Mouse (Mus musculus) adrenal gland, postnatal 36 days (tissue): ENCODE data around the gene Ubash3b. TPM values are rescaled to one million over a fixed set of nuclear protein-coding genes. Genes with fewer than 3 reads are reported as not detected.

ENCODE experiments used
- DNase-seq, 2 experiments: peaks; one replicate each; pipeline ENCODE4 v3.0.0; 2021; ENCODE audit warnings: mixed read lengths in 1 of 2
- total RNA-seq, 2 experiments: library from RNA; stranded (reverse); gene quantifications; 2 replicates each; pipeline ENCODE4 v1.2.3; 2021

Gene Ubash3b
- total RNA-seq, 2 experiments from 2014 or later = 1.8 to 2.3 TPM

DNA sequence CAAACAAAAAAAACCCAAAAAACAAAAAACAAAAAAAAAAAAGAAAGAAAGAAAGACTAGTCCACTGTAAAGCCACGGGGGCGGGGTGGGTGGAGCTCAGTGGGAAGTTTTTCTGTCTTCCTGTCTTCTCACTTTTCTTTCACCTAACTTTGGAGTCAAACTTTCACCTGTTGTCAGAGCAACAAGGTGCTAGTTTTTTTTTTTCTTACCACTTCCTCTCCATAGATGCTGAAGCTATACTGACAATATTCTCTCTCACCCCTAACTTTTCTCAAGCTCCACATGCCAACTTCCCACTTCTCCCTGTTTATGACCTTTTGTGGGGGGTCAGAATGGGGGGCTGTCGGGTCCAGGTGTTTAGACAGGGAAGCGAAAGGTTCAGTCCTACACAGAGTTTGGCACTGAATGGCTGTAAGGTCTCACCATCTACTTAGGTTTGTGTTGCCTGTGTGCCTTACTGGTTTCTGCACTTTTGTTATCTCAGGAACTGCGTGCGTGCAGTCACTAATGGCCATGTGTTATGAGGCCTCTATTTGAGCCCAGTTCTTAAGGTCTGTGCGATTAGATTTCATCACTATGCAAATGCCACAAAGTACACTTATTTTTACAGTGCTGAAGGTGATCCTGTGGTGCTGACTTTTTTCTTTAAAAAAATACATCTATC, 164.2 kb downstream of the Ubash3b start:
- DNase-seq = no peak

- DNase-seq = no peak
Observed at GRCm38 (mm10) chr9:40994075-40994474, 167.4 kb downstream of the Ubash3b start.

DNA sequence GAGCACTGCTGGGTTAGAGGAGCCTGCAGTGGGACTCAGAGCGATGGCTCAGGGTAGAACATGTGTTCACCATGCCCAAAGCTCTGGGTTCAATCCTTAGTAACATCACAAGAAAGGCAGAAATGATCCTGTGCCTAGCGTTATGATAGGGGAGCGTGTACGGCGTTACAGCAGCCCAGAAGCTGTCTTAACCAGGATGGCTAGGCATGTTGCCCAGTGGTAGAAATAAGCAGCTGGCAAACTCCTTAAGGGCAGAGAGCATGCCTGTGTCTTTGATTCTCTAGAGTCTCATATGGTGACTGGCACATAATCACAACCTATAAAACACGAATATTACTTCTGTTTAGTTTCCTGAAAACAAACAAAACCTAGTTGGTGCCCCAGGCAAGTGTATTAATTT, 170.0 kb downstream of the Ubash3b start:
- no peak for DNase-seq

- peak; percentile 8 to 71 for DNase-seq
Observed at GRCm38 (mm10) chr9:40989940-40990588, 171.4 kb downstream of the Ubash3b start.

DNA sequence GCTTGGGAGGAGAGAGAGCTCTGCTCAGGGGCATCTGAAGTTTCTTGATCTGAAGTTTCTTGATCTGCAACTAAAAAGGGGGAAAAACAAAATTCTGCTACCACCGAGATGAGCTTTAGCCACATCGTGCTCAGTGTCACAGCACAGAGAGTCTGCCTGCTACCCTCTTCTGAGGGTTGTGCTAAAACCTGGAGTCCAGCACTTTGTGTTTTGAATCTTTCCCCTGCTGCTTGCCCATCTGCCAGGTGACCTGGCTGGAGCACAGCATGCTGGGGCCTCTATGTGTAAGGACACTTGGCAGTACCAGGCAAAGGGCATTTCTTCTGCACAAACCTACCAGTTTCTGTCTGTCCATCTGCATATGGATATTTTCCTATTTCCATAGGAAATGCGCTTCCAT, 177.2 kb downstream of the Ubash3b start:
- no peak for DNase-seq

DNA sequence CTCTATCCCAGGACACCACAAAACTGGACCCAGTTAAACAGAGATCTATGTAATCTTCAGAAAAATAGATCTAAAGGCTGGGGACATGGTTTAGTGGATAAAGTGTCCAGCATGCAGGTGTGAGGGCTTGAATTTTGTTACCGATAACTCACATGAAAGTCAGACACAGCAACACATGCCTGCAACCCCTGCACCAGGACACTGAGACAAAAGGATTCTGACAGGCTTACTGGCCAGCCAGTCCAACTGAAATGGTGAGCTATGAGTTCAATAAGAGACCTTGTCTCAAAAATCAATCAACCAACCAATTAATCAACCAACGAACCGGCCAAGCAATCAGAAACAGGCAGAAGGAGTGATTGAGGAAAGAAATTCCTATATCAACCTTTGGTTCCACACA, 177.7 kb downstream of the Ubash3b start:
- no peak for DNase-seq

GRCm38 (mm10) chr9:40982480-40982879, 179.0 kb downstream of the Ubash3b start:
- DNase-seq = peak; percentile 4 to 26

DNA sequence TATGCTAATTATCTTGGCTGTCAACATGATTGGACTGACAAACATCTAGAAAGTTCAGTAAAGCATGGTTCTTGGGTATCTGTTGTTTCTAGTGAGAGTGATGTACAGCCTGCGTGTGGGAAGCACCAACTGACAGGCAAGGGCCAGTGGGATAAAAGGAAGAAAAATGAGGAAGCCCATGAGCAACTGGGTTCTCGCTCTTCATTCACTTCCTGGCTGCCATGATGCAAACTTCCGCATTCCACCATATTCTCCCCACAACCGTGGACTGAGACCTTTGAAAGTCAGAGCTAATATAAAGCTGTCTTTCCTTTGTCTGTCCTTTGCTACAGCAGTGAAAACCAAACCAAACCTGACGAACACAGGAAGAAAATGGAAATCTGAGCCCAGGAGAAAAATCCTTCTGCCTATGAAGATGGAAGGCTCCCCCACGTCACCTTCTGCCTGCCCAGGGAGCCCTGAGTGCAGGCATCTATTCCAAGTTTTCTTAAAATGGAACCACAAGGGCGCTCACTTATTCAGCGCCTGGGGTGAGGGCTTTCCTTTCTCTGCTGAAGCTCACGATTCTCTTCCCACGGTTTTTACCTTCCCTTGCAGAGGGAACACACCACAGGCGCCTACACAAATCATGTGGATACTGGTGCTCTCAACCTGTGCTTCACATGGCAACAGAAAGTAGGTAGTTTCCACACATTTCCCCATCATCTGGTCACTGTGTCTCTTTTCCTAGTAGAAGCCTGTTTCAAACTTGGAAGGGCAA, 187.3 kb downstream of the Ubash3b start:
- DNase-seq = no peak

GRCm38 (mm10) chr9:40964418-40964714, 197.1 kb downstream of the Ubash3b start:
- no peak for DNase-seq

- DNase-seq = no peak
Observed at GRCm38 (mm10) chr9:40963586-40964417, 197.7 kb downstream of the Ubash3b start, which contains the start of gene Jhy. Jhy (minus strand) TSS chr9:40964118.

- DNase-seq = no peak
Observed at GRCm38 (mm10) chr9:40961401-40961800, 200.1 kb downstream of the Ubash3b start.

Other genes with a start within 250 kb of the Ubash3b start
- gene Jhy, start 197.6 kb downstream of the Ubash3b start, total RNA-seq = not detected
- not detected for gene Crtam, start 157.1 kb downstream of the Ubash3b start, total RNA-seq